Mouse (Mus musculus): ENCODE data around the gene Nrxn1. TPM values are rescaled to one million over a fixed set of nuclear protein-coding genes. Genes with fewer than 3 reads are reported as not detected.

Gene Nrxn1
- total RNA-seq, 1 experiment, result 2.9 TPM

DNA sequence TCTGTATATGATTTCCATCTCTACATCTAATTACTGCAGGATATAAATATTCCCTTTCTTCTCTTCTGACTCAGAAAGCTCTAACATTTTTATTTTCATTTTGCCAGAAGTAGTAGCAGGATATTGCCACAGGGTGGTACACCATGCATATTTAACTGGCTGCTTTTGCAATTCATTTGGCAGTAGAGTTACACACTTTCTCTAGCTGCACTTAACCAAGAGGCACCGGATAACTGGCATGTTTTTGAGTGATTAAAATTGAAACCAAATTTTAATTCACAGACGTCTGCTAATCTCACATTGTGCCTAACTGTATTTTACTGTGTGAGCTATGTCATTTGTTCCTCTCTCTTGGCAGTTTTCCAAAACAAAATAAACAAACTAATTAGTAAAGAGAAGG, 464.4 kb downstream of the Nrxn1 start:
- no peak for TF ChIP-seq MAFK (IDR thresholded peaks at IDR 0.05; ENCODE audit: insufficient read depth, low read depth, low read length)
- TF ChIP-seq ZC3H11A (IDR thresholded peaks at IDR 0.05; ENCODE audit: borderline replicate concordance, low read depth, low read length), result no peak
- TF ChIP-seq CHD2 (IDR thresholded peaks at IDR 0.05; ENCODE audit: low read depth, low read length), result no peak
- TF ChIP-seq HCFC1 (IDR thresholded peaks at IDR 0.05; ENCODE audit: borderline replicate concordance, insufficient read depth, low read length), result no peak
- no peak for TF ChIP-seq ZNF384 (IDR thresholded peaks at IDR 0.05; ENCODE audit: low read depth, low read length)
- no peak for DNase-seq (ENCODE audit: low read depth, low spot score)
- Histone ChIP-seq H3K4me3 (ENCODE audit: insufficient read depth in 1 of 2, low read depth in 1 of 2, low read length in 2 of 2, poor library complexity in 1 of 2, severe bottlenecking in 1 of 2) (no peak overlapping the region), H3K9me3 (ENCODE audit: control insufficient read depth, insufficient read depth, low read depth, low read length) (no peaks in the 10 kb centered on the region), H3K4me1 (ENCODE audit: control insufficient read depth in 2 of 2, insufficient read depth in 2 of 2, low read length in 2 of 2, poor library complexity in 1 of 2) (peaks cover 5 to 6% of the 10 kb centered on the region in 2 experiments; a peak in 3 of 4 replicates), H3K27ac (ENCODE audit: insufficient read depth, low read depth, low read length, poor library complexity, severe bottlenecking) (no peak overlapping the region), H3K36me3 (ENCODE audit: control insufficient read depth, insufficient read depth, low read length, poor library complexity, severe bottlenecking) (no peaks in the 10 kb centered on the region), H3K9ac (ENCODE audit: insufficient read depth, low read depth, low read length, poor library complexity, severe bottlenecking) (no peak overlapping the region)
- in situ Hi-C loops (cut with MboI; ENCODE audit: low sequenced_read_pairs in 2 of 2, unreplicated experiment in 2 of 2), result no loop called here

DNA sequence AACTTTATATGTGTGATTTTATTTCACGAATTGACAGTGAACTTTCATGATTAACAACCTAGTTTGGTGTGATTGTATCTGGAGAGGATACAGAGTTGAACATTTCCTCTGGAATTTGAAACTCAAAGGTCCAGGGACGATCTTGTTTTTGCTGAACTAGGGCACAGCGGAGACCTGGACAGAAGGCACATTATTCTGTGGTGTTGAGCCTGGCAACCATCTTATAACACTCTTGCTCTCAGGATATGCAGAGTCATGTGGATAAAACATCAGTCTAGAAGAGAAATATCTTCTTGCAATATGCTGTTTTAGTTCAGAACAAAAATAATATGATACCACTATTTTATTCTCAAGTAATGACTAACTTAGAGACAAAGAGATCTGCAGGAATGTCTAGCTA, 464.9 kb downstream of the Nrxn1 start:
- no peak overlapping the region for H3K4me3 ChIP-seq (ENCODE audit: insufficient read depth in 1 of 2, low read depth in 1 of 2, low read length in 2 of 2, poor library complexity in 1 of 2, severe bottlenecking in 1 of 2)
- no peak overlapping the region for H3K9ac ChIP-seq (ENCODE audit: insufficient read depth, low read depth, low read length, poor library complexity, severe bottlenecking)
- TF ChIP-seq HCFC1 (IDR thresholded peaks at IDR 0.05; ENCODE audit: borderline replicate concordance, insufficient read depth, low read length), result no peak
- TF ChIP-seq ZC3H11A (IDR thresholded peaks at IDR 0.05; ENCODE audit: borderline replicate concordance, low read depth, low read length), result no peak
- TF ChIP-seq ZNF384 (IDR thresholded peaks at IDR 0.05; ENCODE audit: low read depth, low read length), result no peak
- TF ChIP-seq MAFK (IDR thresholded peaks at IDR 0.05; ENCODE audit: insufficient read depth, low read depth, low read length), result no peak
- no peak for TF ChIP-seq CHD2 (IDR thresholded peaks at IDR 0.05; ENCODE audit: low read depth, low read length)
- no peaks in the 10 kb centered on the region; the same call in 1 of the 2 replicates for H3K36me3 ChIP-seq (ENCODE audit: control insufficient read depth, insufficient read depth, low read length, poor library complexity, severe bottlenecking)
- no peak for DNase-seq (ENCODE audit: low read depth, low spot score)
- H3K4me1 ChIP-seq (ENCODE audit: control insufficient read depth in 2 of 2, insufficient read depth in 2 of 2, low read length in 2 of 2, poor library complexity in 1 of 2), result peaks cover 5 to 8% of the 10 kb centered on the region in 2 experiments; a peak in 3 of 4 replicates
- H3K9me3 ChIP-seq (ENCODE audit: control insufficient read depth, insufficient read depth, low read depth, low read length), result no peaks in the 10 kb centered on the region
- H3K27ac ChIP-seq (ENCODE audit: insufficient read depth, low read depth, low read length, poor library complexity, severe bottlenecking), result no peak overlapping the region
- in situ Hi-C loops (cut with MboI; ENCODE audit: low sequenced_read_pairs in 2 of 2, unreplicated experiment in 2 of 2), result no loop called here

DNA sequence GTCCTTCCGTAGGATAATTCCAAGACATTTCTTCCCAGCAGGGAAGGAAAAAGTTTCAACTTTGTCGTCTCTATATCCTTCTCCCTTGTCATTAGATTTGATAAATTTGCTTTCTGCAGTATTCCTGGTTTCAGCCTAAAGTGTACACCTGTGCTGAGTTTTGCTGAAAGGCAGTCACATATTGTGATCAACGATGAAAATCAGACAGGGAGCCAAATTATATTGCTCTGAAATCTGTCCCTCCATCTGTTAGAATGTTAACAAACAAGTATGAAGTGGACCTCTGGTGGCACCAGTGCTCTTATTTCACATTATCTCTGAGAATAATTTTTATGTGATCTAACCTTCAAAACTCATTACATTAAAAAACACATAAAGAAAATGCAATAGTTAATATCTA, 465.5 kb downstream of the Nrxn1 start:
- Histone ChIP-seq H3K4me3 (ENCODE audit: insufficient read depth in 1 of 2, low read depth in 1 of 2, low read length in 2 of 2, poor library complexity in 1 of 2, severe bottlenecking in 1 of 2) (no peak overlapping the region), H3K36me3 (ENCODE audit: control insufficient read depth, insufficient read depth, low read length, poor library complexity, severe bottlenecking) (no peaks in the 10 kb centered on the region; the same call in 1 of the 2 replicates), H3K27ac (ENCODE audit: insufficient read depth, low read depth, low read length, poor library complexity, severe bottlenecking) (no peak overlapping the region), H3K4me1 (ENCODE audit: control insufficient read depth in 2 of 2, insufficient read depth in 2 of 2, low read length in 2 of 2, poor library complexity in 1 of 2) (peaks cover 5 to 8% of the 10 kb centered on the region in 2 experiments; a peak in 3 of 4 replicates), H3K9ac (ENCODE audit: insufficient read depth, low read depth, low read length, poor library complexity, severe bottlenecking) (no peak overlapping the region), H3K9me3 (ENCODE audit: control insufficient read depth, insufficient read depth, low read depth, low read length) (no peaks in the 10 kb centered on the region)
- TF ChIP-seq HCFC1 (IDR thresholded peaks at IDR 0.05; ENCODE audit: borderline replicate concordance, insufficient read depth, low read length) (no peak), ZC3H11A (IDR thresholded peaks at IDR 0.05; ENCODE audit: borderline replicate concordance, low read depth, low read length) (no peak), MAFK (IDR thresholded peaks at IDR 0.05; ENCODE audit: insufficient read depth, low read depth, low read length) (no peak), ZNF384 (IDR thresholded peaks at IDR 0.05; ENCODE audit: low read depth, low read length) (no peak), CHD2 (IDR thresholded peaks at IDR 0.05; ENCODE audit: low read depth, low read length) (no peak)
- in situ Hi-C loops (cut with MboI; ENCODE audit: low sequenced_read_pairs in 2 of 2, unreplicated experiment in 2 of 2), result no loop called here
- no peak for DNase-seq (ENCODE audit: low read depth, low spot score)

DNA sequence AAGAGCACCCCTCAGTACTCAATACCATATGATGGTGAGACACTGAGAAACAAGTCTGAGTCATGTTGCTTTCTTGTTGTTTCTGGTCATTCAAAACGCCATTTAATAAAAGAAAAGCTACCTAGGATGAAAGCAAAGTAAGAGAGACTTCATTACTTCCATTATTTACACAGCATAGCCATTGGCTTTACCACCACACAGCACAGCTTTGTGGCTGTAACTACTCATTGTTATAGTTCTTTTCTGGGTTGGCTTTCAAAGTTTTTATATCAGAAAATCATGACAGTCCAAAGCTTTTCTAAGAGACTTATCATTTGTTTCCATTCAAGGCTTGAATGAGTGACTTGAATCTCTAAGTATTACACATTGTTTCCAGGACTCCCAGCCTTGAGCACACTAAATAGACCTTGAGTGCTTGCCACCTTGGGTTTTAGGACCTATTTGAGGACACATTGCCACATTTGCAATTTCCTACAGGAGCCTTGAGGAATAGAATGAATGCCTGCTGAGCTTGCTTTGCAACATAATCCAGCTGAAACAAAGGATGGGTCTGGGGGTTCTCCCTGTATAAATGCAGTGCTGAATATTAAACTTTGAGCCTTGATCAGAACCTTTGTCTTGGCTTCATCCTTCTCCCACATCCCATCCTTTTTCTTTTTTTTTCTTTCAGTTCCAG, 468.1 kb downstream of the Nrxn1 start:
- in situ Hi-C loops (cut with MboI; ENCODE audit: low sequenced_read_pairs in 2 of 2, unreplicated experiment in 2 of 2), result no loop called here
- Histone ChIP-seq H3K9ac (ENCODE audit: insufficient read depth, low read depth, low read length, poor library complexity, severe bottlenecking) (no peak overlapping the region), H3K36me3 (ENCODE audit: control insufficient read depth, insufficient read depth, low read length, poor library complexity, severe bottlenecking) (no peaks in the 10 kb centered on the region; the same call in 1 of the 2 replicates), H3K27ac (ENCODE audit: insufficient read depth, low read depth, low read length, poor library complexity, severe bottlenecking) (no peak overlapping the region; the same call in 1 of the 2 replicates), H3K4me1 (ENCODE audit: control insufficient read depth in 2 of 2, insufficient read depth in 2 of 2, low read length in 2 of 2, poor library complexity in 1 of 2) (peaks cover 0 to 5% of the 10 kb centered on the region in 2 experiments; a peak in 2 of 4 replicates), H3K9me3 (ENCODE audit: control insufficient read depth, insufficient read depth, low read depth, low read length) (no peaks in the 10 kb centered on the region), H3K4me3 (ENCODE audit: insufficient read depth in 1 of 2, low read depth in 1 of 2, low read length in 2 of 2, poor library complexity in 1 of 2, severe bottlenecking in 1 of 2) (no peak overlapping the region)
- peak; percentile 21 for DNase-seq (ENCODE audit: low read depth, low spot score)
- TF ChIP-seq CHD2 (IDR thresholded peaks at IDR 0.05; ENCODE audit: low read depth, low read length), result no peak
- TF ChIP-seq ZNF384 (IDR thresholded peaks at IDR 0.05; ENCODE audit: low read depth, low read length), result no peak
- TF ChIP-seq HCFC1 (IDR thresholded peaks at IDR 0.05; ENCODE audit: borderline replicate concordance, insufficient read depth, low read length), result no peak
- no peak for TF ChIP-seq MAFK (IDR thresholded peaks at IDR 0.05; ENCODE audit: insufficient read depth, low read depth, low read length)
- no peak for TF ChIP-seq ZC3H11A (IDR thresholded peaks at IDR 0.05; ENCODE audit: borderline replicate concordance, low read depth, low read length)

Measured in ES-E14 (cell line).